Mouse (Mus musculus) frontal cortex, postnatal 36 days (tissue): Measurements from ENCODE around the gene A830031A19Rik.

Experiments used
- DNase-seq, 2 experiments: peaks; one replicate each; pipeline ENCODE4 v3.0.0; 2022; ENCODE audit warnings: low spot score in 2 of 2

The A830031A19Rik gene

GRCm38 (mm10) chr11:24076821-24077730 is 2.2 kb upstream of the A830031A19Rik start:
- no peak for DNase-seq

- peak; percentile 82 to 90 for DNase-seq
These were observed 1.3 kb upstream of the A830031A19Rik start for GRCm38 (mm10) chr11:24076127-24076650.

- no peak for DNase-seq
These were observed 752 bp upstream of the A830031A19Rik start for GRCm38 (mm10) chr11:24075486-24076126.

GRCm38 (mm10) chr11:24074021-24074591 is 748 bp downstream of the A830031A19Rik start:
- no peak for DNase-seq

- no peak for DNase-seq
These were observed 9.5 kb downstream of the A830031A19Rik start for GRCm38 (mm10) chr11:24065313-24065712.

GRCm38 (mm10) chr11:24064221-24064620 is 10.6 kb downstream of the A830031A19Rik start:
- no peak for DNase-seq

- no peak for DNase-seq
These were observed 12.3 kb downstream of the A830031A19Rik start for GRCm38 (mm10) chr11:24062495-24063096.

GRCm38 (mm10) chr11:24061819-24062218 is 13.0 kb downstream of the A830031A19Rik start:
- no peak for DNase-seq

GRCm38 (mm10) chr11:24060428-24060827 is 14.4 kb downstream of the A830031A19Rik start:
- DNase-seq: no peak

- DNase-seq: no peak
These were observed 15.7 kb downstream of the A830031A19Rik start for GRCm38 (mm10) chr11:24059137-24059536.

GRCm38 (mm10) chr11:24052882-24053281 is 22.0 kb downstream of the A830031A19Rik start:
- DNase-seq: no peak

GRCm38 (mm10) chr11:24050032-24050757 is 24.7 kb downstream of the A830031A19Rik start:
- no peak for DNase-seq

- DNase-seq: peak; percentile 87 to 88
These were observed 25.4 kb downstream of the A830031A19Rik start for GRCm38 (mm10) chr11:24049226-24050031.

- peak; percentile 37 to 84 for DNase-seq
These were observed 30.8 kb downstream of the A830031A19Rik start for GRCm38 (mm10) chr11:24044025-24044424.

GRCm38 (mm10) chr11:24020760-24021159 is 54.1 kb downstream of the A830031A19Rik start:
- no peak for DNase-seq

- DNase-seq: no peak
These were observed 56.1 kb downstream of the A830031A19Rik start for GRCm38 (mm10) chr11:24018783-24019182.

GRCm38 (mm10) chr11:24016647-24017179 is 58.1 kb downstream of the A830031A19Rik start:
- no peak for DNase-seq

GRCm38 (mm10) chr11:24016049-24016448 is 58.8 kb downstream of the A830031A19Rik start:
- no peak for DNase-seq

- no peak for DNase-seq
These were observed 60.2 kb downstream of the A830031A19Rik start for GRCm38 (mm10) chr11:24014642-24015041.

- DNase-seq: no peak
These were observed 62.6 kb downstream of the A830031A19Rik start for GRCm38 (mm10) chr11:24012301-24012700.
